Mouse (Mus musculus) neural tube, embryonic 15.5 days (tissue): ENCODE results near the gene Srpk1. TPM values are rescaled to one million over a fixed set of nuclear protein-coding genes. Genes with fewer than 3 reads are reported as not detected.

Experiments
- ATAC-seq: fragments of 200-750 bp; cut with Nextera tagmentation; 2 replicates; pipeline ENCODE4 v1.8.0; 2017; ENCODE audit warnings: mild to moderate bottlenecking, moderate TSS enrichment, moderate library complexity; ENCODE audit not compliant: low FRiP score
- H3K27ac ChIP-seq: fragments of 300-500 bp; sonication (generic); replicated peaks from 2 replicates; pipeline ENCODE4 v1.5.1; 2015; ENCODE audit warnings: mild to moderate bottlenecking, inconsistent platforms
- H3K27me3 ChIP-seq: fragments of 300-500 bp; sonication (generic); replicated peaks from 2 replicates; pipeline ENCODE4 v1.6.1; 2015; ENCODE audit warnings: inconsistent platforms
- H3K36me3 ChIP-seq: fragments of 300-500 bp; sonication (generic); 2 replicates; pipeline ENCODE4 v1.6.1; 2015; ENCODE audit warnings: inconsistent platforms
- H3K4me1 ChIP-seq: fragments of 300-500 bp; sonication (generic); 2 replicates; pipeline ENCODE4 v1.6.1; 2015; ENCODE audit warnings: inconsistent platforms
- H3K4me2 ChIP-seq: fragments of 300-500 bp; sonication (generic); 2 replicates; pipeline ENCODE4 v1.6.1; 2015; ENCODE audit warnings: inconsistent platforms, mild to moderate bottlenecking, moderate library complexity
- H3K4me3 ChIP-seq: fragments of 300-500 bp; sonication (generic); replicated peaks from 2 replicates; pipeline ENCODE4 v1.5.1; 2015; ENCODE audit warnings: mild to moderate bottlenecking, inconsistent platforms
- H3K9ac ChIP-seq: fragments of 300-500 bp; sonication (generic); replicated peaks from 2 replicates; pipeline ENCODE4 v1.6.1; 2015; ENCODE audit warnings: mild to moderate bottlenecking, inconsistent platforms
- H3K9me3 ChIP-seq: fragments of 300-500 bp; sonication (generic); replicated peaks from 2 replicates; pipeline ENCODE4 v1.6.1; 2016; ENCODE audit warnings: inconsistent platforms
- WGBS: fragments of 180-500 bp; shearing (Covaris S2); methylation state at CpG from one replicate; pipeline ENCODE4 v1.1.7; 2015; ENCODE audit warnings: mixed read lengths; 5-methylcytosine and 5-hydroxymethylcytosine counted together
- microRNA-seq: library from miRNA; unstranded; fragments of <30 nt; microRNA quantifications from one replicate; pipeline ENCODE4, GENCODE M21; 2017
- polyA plus RNA-seq: library from polyadenylated mRNA; unstranded; fragments of >200 nt; fragmentation: Nextera tagmentation; extraction: Ambion mirVana; gene quantifications from 2 replicates; pipeline ENCODE4 v1.2.1, GENCODE M21; 2015

Gene Srpk1
- polyA plus RNA-seq, 1 experiment from 2014 or later = 85.4 TPM

- Histone ChIP-seq H3K9ac (no peak overlapping the region), H3K9me3 (no peaks in the 10 kb centered on the region), H3K4me2 (no peak overlapping the region), H3K36me3 (no peaks in the 10 kb centered on the region), H3K27me3 (no peaks in the 10 kb centered on the region), H3K4me3 (no peak overlapping the region), H3K4me1 (peaks cover 7% of the 10 kb centered on the region), H3K27ac (no peak overlapping the region)
- no peak for ATAC-seq
- 78% methylated on average over 11 of the region's 11 CpGs for WGBS
Observed at GRCm38 (mm10) chr17:28548550-28548949, 74.0 kb downstream of the Srpk1 start.

- Histone ChIP-seq H3K36me3 (no peaks in the 10 kb centered on the region), H3K4me1 (no peaks in the 10 kb centered on the region), H3K9ac (no peak overlapping the region), H3K4me3 (no peak overlapping the region), H3K4me2 (no peak overlapping the region), H3K27me3 (no peaks in the 10 kb centered on the region), H3K9me3 (no peaks in the 10 kb centered on the region), H3K27ac (no peak overlapping the region)
- WGBS = 89% methylated on average over 1 of the region's 1 CpGs
- ATAC-seq = no peak
Observed at GRCm38 (mm10) chr17:28546925-28547324, 75.6 kb downstream of the Srpk1 start.

GRCm38 (mm10) chr17:28537881-28538280 lies 84.6 kb downstream of the Srpk1 start:
- Histone ChIP-seq H3K4me1 (no peaks in the 10 kb centered on the region), H3K9me3 (0 out of 2 replicates have a peak, but pooled peaks cover 6% of the 10 kb centered on the region), H3K27ac (no peak overlapping the region), H3K4me3 (no peak overlapping the region), H3K4me2 (no peak overlapping the region), H3K36me3 (no peaks in the 10 kb centered on the region), H3K27me3 (no peaks in the 10 kb centered on the region), H3K9ac (no peak overlapping the region)
- no peak for ATAC-seq
- 52% methylated on average over 12 of the region's 12 CpGs for WGBS

Small RNA genes lying within 50 kb of the gene (microRNA-seq; reads per million reads assigned to microRNA genes)
- not detected for gene Mir6969

Other genes with a start within 250 kb of the Srpk1 start
- 27.2 and 51.1 TPM in 2 replicates for gene Fkbp5, start 105.2 kb downstream of the Srpk1 start, polyA plus RNA-seq
- not detected in 2 replicates for gene Armc12, start 91.9 kb downstream of the Srpk1 start, polyA plus RNA-seq
- not detected in 2 replicates for gene Clpsl2, start 73.3 kb downstream of the Srpk1 start, polyA plus RNA-seq
- gene Clps, start 61.9 kb downstream of the Srpk1 start, polyA plus RNA-seq = 20.5 TPM in 1 of 2 replicates, not detected in the other
- gene Lhfpl5, start 47.1 kb downstream of the Srpk1 start, polyA plus RNA-seq = 17.5 and 20.2 TPM in 2 replicates
- 0.88 and 1.0 TPM in 2 replicates for gene Slc26a8, start 67.5 kb upstream of the Srpk1 start, polyA plus RNA-seq
- 25.2 and 31.0 TPM in 2 replicates for gene Mapk14, start 68.6 kb upstream of the Srpk1 start, polyA plus RNA-seq
- 2.7 and 3.0 TPM in 2 replicates for gene AC170998.1, start 103.4 kb upstream of the Srpk1 start, polyA plus RNA-seq
- gene Mapk13, start 146.6 kb upstream of the Srpk1 start, polyA plus RNA-seq = 1.2 and 13.6 TPM in 2 replicates
- 7.0 and 10.9 TPM in 2 replicates for gene Brpf3, start 178.4 kb upstream of the Srpk1 start, polyA plus RNA-seq
- gene Pnpla1, start 235.7 kb upstream of the Srpk1 start, polyA plus RNA-seq = 0.06 and 0.15 TPM in 2 replicates